Mouse (Mus musculus): ENCODE data around the gene Cfap161. TPM values are rescaled to one million over a fixed set of nuclear protein-coding genes. Genes with fewer than 3 reads are reported as not detected.

Gene Cfap161
- polyA plus RNA-seq, 1 experiment: not detected

GRCm38 (mm10) chr7:83745413-83746106 lies 49.1 kb downstream of the Cfap161 start, which contains the start of gene Il16:
Gene Il16, minus strand, starts transcription at chr7:83745726.
- 26% methylated on average over 20 of the region's 20 CpGs for WGBS
- DNase-seq (ENCODE audit: low read depth, low spot score): no peak

- 63% methylated on average over 9 of the region's 9 CpGs for WGBS
- no peak for DNase-seq (ENCODE audit: low read depth, low spot score)
Measured at GRCm38 (mm10) chr7:83745065-83745412, 49.6 kb downstream of the Cfap161 start.

- WGBS: 83% methylated on average over 4 of the region's 4 CpGs
- no peak for DNase-seq (ENCODE audit: low read depth, low spot score)
Measured at GRCm38 (mm10) chr7:83744250-83744649, 50.4 kb downstream of the Cfap161 start.

- WGBS: 39% methylated on average over 3 of the region's 3 CpGs
- DNase-seq (ENCODE audit: low read depth, low spot score): no peak
Measured at GRCm38 (mm10) chr7:83742690-83743089, 52.0 kb downstream of the Cfap161 start.

- WGBS: 79% methylated on average over 2 of the region's 2 CpGs
- no peak for DNase-seq (ENCODE audit: low read depth, low spot score)
Measured at GRCm38 (mm10) chr7:83742026-83742425, 52.7 kb downstream of the Cfap161 start.

- no peak for DNase-seq (ENCODE audit: low read depth, low spot score)
- 71% methylated on average over 7 of the region's 7 CpGs for WGBS
Measured at GRCm38 (mm10) chr7:83739680-83740310, 54.9 kb downstream of the Cfap161 start.

GRCm38 (mm10) chr7:83738623-83739462 lies 55.8 kb downstream of the Cfap161 start:
- WGBS: 45% methylated on average over 10 of the region's 10 CpGs
- no peak for DNase-seq (ENCODE audit: low read depth, low spot score)

GRCm38 (mm10) chr7:83737914-83738490 lies 56.7 kb downstream of the Cfap161 start:
- WGBS: 39% methylated on average over 6 of the region's 6 CpGs
- no peak for DNase-seq (ENCODE audit: low read depth, low spot score)

- 83% methylated on average over 6 of the region's 6 CpGs for WGBS
- no peak for DNase-seq (ENCODE audit: low read depth, low spot score)
Measured at GRCm38 (mm10) chr7:83736341-83737115, 58.2 kb downstream of the Cfap161 start.

GRCm38 (mm10) chr7:83735108-83735781 lies 59.4 kb downstream of the Cfap161 start:
- no peak for DNase-seq (ENCODE audit: low read depth, low spot score)
- 82% methylated on average over 7 of the region's 7 CpGs for WGBS

GRCm38 (mm10) chr7:83734671-83735082 lies 60.0 kb downstream of the Cfap161 start:
- DNase-seq (ENCODE audit: low read depth, low spot score): no peak
- WGBS: 80% methylated on average over 6 of the region's 6 CpGs

GRCm38 (mm10) chr7:83734246-83734645 lies 60.4 kb downstream of the Cfap161 start:
- no peak for DNase-seq (ENCODE audit: low read depth, low spot score)
- WGBS: 59% methylated on average over 3 of the region's 3 CpGs

GRCm38 (mm10) chr7:83732781-83733180 lies 61.9 kb downstream of the Cfap161 start:
- no peak for DNase-seq (ENCODE audit: low read depth, low spot score)
- 81% methylated on average over 3 of the region's 3 CpGs for WGBS

GRCm38 (mm10) chr7:83731961-83732666 lies 62.6 kb downstream of the Cfap161 start:
- WGBS: 90% methylated on average over 15 of the region's 15 CpGs
- DNase-seq (ENCODE audit: low read depth, low spot score): no peak

- 61% methylated on average over 6 of the region's 6 CpGs for WGBS
- DNase-seq (ENCODE audit: low read depth, low spot score): no peak
Measured at GRCm38 (mm10) chr7:83731297-83731696, 63.4 kb downstream of the Cfap161 start.

- 75% methylated on average over 5 of the region's 5 CpGs for WGBS
- no peak for DNase-seq (ENCODE audit: low read depth, low spot score)
Measured at GRCm38 (mm10) chr7:83726936-83727632, 67.6 kb downstream of the Cfap161 start.

GRCm38 (mm10) chr7:83725801-83726200 lies 68.9 kb downstream of the Cfap161 start:
- DNase-seq (ENCODE audit: low read depth, low spot score): no peak

- no peak for DNase-seq (ENCODE audit: low read depth, low spot score)
- WGBS: 57% methylated on average over 2 of the region's 2 CpGs
Measured at GRCm38 (mm10) chr7:83724541-83724940, 70.1 kb downstream of the Cfap161 start.

Data from large intestine, adult 2 months (tissue).